Mouse (Mus musculus) sigmoid colon, adult 10 weeks (tissue): ENCODE data around the gene Ccdc15. TPM values are rescaled to one million over a fixed set of nuclear protein-coding genes. Genes with fewer than 3 reads are reported as not detected.

Source experiments
- polyA plus RNA-seq: library from polyadenylated mRNA; stranded (reverse); fragments of 350-450 nt; fragmentation: Illumina TruSeq; extraction: RNeasy Lipid Tissue Mini Kit (QIAGEN cat#74804); gene quantifications from one replicate; pipeline ENCODE4 v1.2.3, GENCODE M21; 2014; ENCODE audit warnings: low read depth, low replicate concordance

Ccdc15 gene
- 5.7 TPM for polyA plus RNA-seq

GRCm38 (mm10) chr9:37347988-37348642 is at the start of gene Ccdc15:
Gene Ccdc15 (minus strand): TSS chr9:37348432.

GRCm38 (mm10) chr9:37367301-37368080 is 19.3 kb upstream of the Ccdc15 start, which contains the start of gene Hepacam:
Gene Hepacam (plus strand): TSS chr9:37367351.

GRCm38 (mm10) chr9:37255149-37255888 is 92.9 kb downstream of the Ccdc15 start, which contains the start of gene Slc37a2:
Gene Slc37a2 (minus strand): TSS chr9:37255738.

Other genes starting within 250 kb of the Ccdc15 start
- gene Pknox2, start 201.0 kb downstream of the Ccdc15 start, polyA plus RNA-seq, result 1.3 TPM
- 9.4 TPM for gene Tmem218, start 140.2 kb downstream of the Ccdc15 start, polyA plus RNA-seq
- gene Slc37a2, start 92.7 kb downstream of the Ccdc15 start, polyA plus RNA-seq, result 347 TPM
- gene Hepacam, start 18.9 kb upstream of the Ccdc15 start, polyA plus RNA-seq, result 0.82 TPM
- gene Robo4, start 53.5 kb upstream of the Ccdc15 start, polyA plus RNA-seq, result 1.5 TPM
- gene Robo3, start 84.8 kb upstream of the Ccdc15 start, polyA plus RNA-seq, result not detected
- gene Msantd2, start 140.9 kb upstream of the Ccdc15 start, polyA plus RNA-seq, result 64.3 TPM
- gene Esam, start 179.6 kb upstream of the Ccdc15 start, polyA plus RNA-seq, result 7.3 TPM
- 2.4 TPM for gene Vsig2, start 190.8 kb upstream of the Ccdc15 start, polyA plus RNA-seq
- gene Nrgn, start 204.5 kb upstream of the Ccdc15 start, polyA plus RNA-seq, result 0.50 TPM
- gene Siae, start 207.3 kb upstream of the Ccdc15 start, polyA plus RNA-seq, result 29.7 TPM